21 mouse cellular contexts compared by ENCODE assay signal in the genomic region with DNA sequence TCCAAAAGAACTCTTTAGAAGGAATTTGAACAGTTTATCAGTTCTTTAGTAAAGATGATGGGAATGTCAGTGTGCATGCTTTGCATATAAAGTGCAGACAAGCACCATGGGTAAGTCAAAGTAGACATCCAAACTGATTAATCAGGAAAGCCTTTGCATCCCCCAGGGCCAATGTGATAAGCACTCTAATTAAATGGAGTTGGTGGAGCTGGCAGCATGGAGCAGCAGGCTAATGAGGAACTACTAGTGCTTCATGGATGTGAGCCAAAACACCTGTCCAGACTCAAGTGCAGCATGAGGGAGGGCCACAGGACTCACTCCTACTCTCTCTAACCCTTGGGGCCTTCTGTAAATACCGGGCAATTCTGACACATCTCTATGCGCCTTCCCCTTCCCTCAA. TPM values are rescaled to one million over a fixed set of nuclear protein-coding genes. Genes with fewer than 3 reads are reported as not detected.
DNase-seq lines count a peak whose midpoint lies in the region; ATAC-seq and TF ChIP-seq lines count a peak whose summit lies in the region.
"Had no signal": no experiment of that assay in that cellular context is flagged by ENCODE, and none has a peak within 500 bp of the region (broad histone marks: within the 10 kb centered on the region; RNA-seq: fewer than 3 reads in every experiment).

No protein-coding gene starts in this region.

- WGBS in embryonic facial prominence, embryonic 14.5 days: 59% methylated on average over 2 of the region's 2 CpGs
- WGBS in embryonic facial prominence, embryonic 10.5 days: 67% methylated on average over 2 of the region's 2 CpGs
- WGBS in hindbrain, embryonic 13.5 days: 48% methylated on average over 2 of the region's 2 CpGs
- WGBS in hindbrain, embryonic 11.5 days: 70% methylated on average over 2 of the region's 2 CpGs
- 70% methylated on average over 2 of the region's 2 CpGs for WGBS in midbrain, embryonic 13.5 days
- 85% methylated on average over 2 of the region's 2 CpGs for WGBS in midbrain, embryonic 10.5 days

- H3K36me3 ChIP-seq in embryonic facial prominence, embryonic 14.5 days (ENCODE audit: control insufficient read depth, insufficient read depth, low read length): no peaks in the 10 kb centered on the region
- H3K36me3 ChIP-seq in embryonic facial prominence, embryonic 10.5 days (replicated peaks): no peaks in the 10 kb centered on the region
- no peaks in the 10 kb centered on the region for H3K36me3 ChIP-seq in hindbrain, embryonic 13.5 days
- H3K36me3 ChIP-seq in hindbrain, embryonic 11.5 days (ENCODE audit: control insufficient read depth, insufficient read depth, low read length): no peaks in the 10 kb centered on the region
- no peaks in the 10 kb centered on the region for H3K36me3 ChIP-seq in midbrain, embryonic 13.5 days
- no peaks in the 10 kb centered on the region for H3K36me3 ChIP-seq in midbrain, embryonic 10.5 days
- H3K36me3 ChIP-seq: embryonic facial prominence, embryonic 13.5 days; G1E; heart, embryonic 13.5 days; hindbrain, embryonic 15.5 days had no signal

- peak; percentile 44; the same call in 1 of the 2 replicates for ATAC-seq in embryonic facial prominence, embryonic 14.5 days (ENCODE audit: low read depth)
- 0 out of 2 replicates have a peak, but pooled peaks have one; percentile 57 for ATAC-seq in hindbrain, embryonic 13.5 days (ENCODE audit: low FRiP score)
- no peak for ATAC-seq in hindbrain, embryonic 11.5 days (ENCODE audit: low FRiP score)
- ATAC-seq in midbrain, embryonic 13.5 days: peak; percentile 53
- ATAC-seq: CD4-positive, CD25-positive, alpha-beta regulatory T cell, adult 4 months had no signal

- DNase-seq in embryonic facial prominence, embryonic 14.5 days (ENCODE audit: low spot score): no peak
- DNase-seq in embryonic facial prominence, embryonic 10.5 days (ENCODE audit: low spot score): no peak
- no peak for DNase-seq in hindbrain, embryonic 11.5 days (ENCODE audit: low spot score)
- DNase-seq in midbrain, embryonic 10.5 days (ENCODE audit: low spot score): no peak
- peak; percentile 66 for DNase-seq in brain, embryonic 14.5 days (ENCODE audit: low read depth)
- no peak for DNase-seq in testis, postnatal 10 days (ENCODE audit: low spot score)
- DNase-seq: adrenal gland, adult 8-10 months; B cell, adult 2 months; cerebellum, adult 11-12 months; cerebellum, adult 9-10 months; cerebellum, postnatal 25 days; gastrocnemius, postnatal 36 days; heart, adult 11 months; heart, postnatal 36 days had no signal

- no peak overlapping the region for H3K4me2 ChIP-seq in embryonic facial prominence, embryonic 14.5 days (ENCODE audit: low read depth, low read length)
- no peak overlapping the region for H3K4me2 ChIP-seq in hindbrain, embryonic 13.5 days
- no peak overlapping the region for H3K4me2 ChIP-seq in hindbrain, embryonic 11.5 days (replicated peaks; ENCODE audit: low read depth, low read length)
- H3K4me2 ChIP-seq in midbrain, embryonic 13.5 days (replicated peaks): no peak overlapping the region
- H3K4me2 ChIP-seq: embryonic facial prominence, embryonic 13.5 days; heart, embryonic 13.5 days; hindbrain, embryonic 15.5 days had no signal

- H3K27me3 ChIP-seq in embryonic facial prominence, embryonic 14.5 days (replicated peaks; ENCODE audit: control insufficient read depth, insufficient read depth, low read length): no peaks in the 10 kb centered on the region
- peaks cover 4% of the 10 kb centered on the region; the same call in 1 of the 2 replicates for H3K27me3 ChIP-seq in embryonic facial prominence, embryonic 10.5 days (replicated peaks; ENCODE audit: low read depth, poor library complexity, severe bottlenecking)
- no peaks in the 10 kb centered on the region for H3K27me3 ChIP-seq in hindbrain, embryonic 13.5 days
- no peaks in the 10 kb centered on the region for H3K27me3 ChIP-seq in hindbrain, embryonic 11.5 days (ENCODE audit: control insufficient read depth, insufficient read depth, low read length)
- no peaks in the 10 kb centered on the region for H3K27me3 ChIP-seq in midbrain, embryonic 13.5 days
- no peaks in the 10 kb centered on the region; the same call in 1 of the 2 replicates for H3K27me3 ChIP-seq in midbrain, embryonic 10.5 days (ENCODE audit: low read depth, poor library complexity, severe bottlenecking)
- H3K27me3 ChIP-seq: heart, embryonic 13.5 days; hindbrain, embryonic 15.5 days had no signal

- no peak for TF ChIP-seq POLR2A in brain, embryonic 14.5 days (IDR thresholded peaks at IDR 0.05; ENCODE audit: borderline replicate concordance, extremely low read depth, insufficient read depth, insufficient read length, poor library complexity, severe bottlenecking)

- H3K9me3 ChIP-seq in embryonic facial prominence, embryonic 14.5 days (ENCODE audit: control insufficient read depth, low read length): no peaks in the 10 kb centered on the region
- no peaks in the 10 kb centered on the region for H3K9me3 ChIP-seq in embryonic facial prominence, embryonic 10.5 days
- H3K9me3 ChIP-seq in hindbrain, embryonic 13.5 days: no peaks in the 10 kb centered on the region
- no peaks in the 10 kb centered on the region for H3K9me3 ChIP-seq in hindbrain, embryonic 11.5 days (ENCODE audit: control insufficient read depth, low read length)
- no peaks in the 10 kb centered on the region for H3K9me3 ChIP-seq in midbrain, embryonic 13.5 days
- H3K9me3 ChIP-seq in midbrain, embryonic 10.5 days (replicated peaks): no peaks in the 10 kb centered on the region
- H3K9me3 ChIP-seq: embryonic facial prominence, embryonic 13.5 days; G1E; heart, embryonic 13.5 days; hindbrain, embryonic 15.5 days had no signal

- no peak overlapping the region for H3K27ac ChIP-seq in embryonic facial prominence, embryonic 14.5 days (replicated peaks; ENCODE audit: low read depth, low read length)
- H3K27ac ChIP-seq in embryonic facial prominence, embryonic 10.5 days (replicated peaks): no peak overlapping the region
- no peak overlapping the region for H3K27ac ChIP-seq in hindbrain, embryonic 13.5 days
- H3K27ac ChIP-seq in hindbrain, embryonic 11.5 days (ENCODE audit: low read depth, low read length): no peak overlapping the region
- H3K27ac ChIP-seq in midbrain, embryonic 13.5 days: no peak overlapping the region
- H3K27ac ChIP-seq in midbrain, embryonic 10.5 days (replicated peaks): no peak overlapping the region
- H3K27ac ChIP-seq: embryonic facial prominence, embryonic 13.5 days; heart, embryonic 13.5 days; hindbrain, embryonic 15.5 days had no signal

- no peak overlapping the region for H3K4me3 ChIP-seq in embryonic facial prominence, embryonic 14.5 days (ENCODE audit: low read depth, low read length)
- no peak overlapping the region for H3K4me3 ChIP-seq in embryonic facial prominence, embryonic 10.5 days
- no peak overlapping the region for H3K4me3 ChIP-seq in hindbrain, embryonic 13.5 days
- no peak overlapping the region for H3K4me3 ChIP-seq in hindbrain, embryonic 11.5 days (ENCODE audit: low read depth, low read length)
- no peak overlapping the region for H3K4me3 ChIP-seq in midbrain, embryonic 13.5 days (replicated peaks)
- no peak overlapping the region for H3K4me3 ChIP-seq in midbrain, embryonic 10.5 days
- H3K4me3 ChIP-seq: embryonic facial prominence, embryonic 13.5 days; heart, embryonic 13.5 days; hindbrain, embryonic 15.5 days had no signal

- TF ChIP-seq CTCF in brain, embryonic 14.5 days (IDR thresholded peaks at IDR 0.05; ENCODE audit: borderline replicate concordance, extremely low read depth, insufficient read depth, insufficient read length): no peak

- no peaks in the 10 kb centered on the region for H3K4me1 ChIP-seq in embryonic facial prominence, embryonic 14.5 days (ENCODE audit: control insufficient read depth, insufficient read depth, low read length)
- no peaks in the 10 kb centered on the region for H3K4me1 ChIP-seq in embryonic facial prominence, embryonic 10.5 days
- no peaks in the 10 kb centered on the region for H3K4me1 ChIP-seq in hindbrain, embryonic 13.5 days (replicated peaks)
- H3K4me1 ChIP-seq in hindbrain, embryonic 11.5 days (replicated peaks; ENCODE audit: control insufficient read depth, insufficient read depth, low read length): no peaks in the 10 kb centered on the region
- no peaks in the 10 kb centered on the region for H3K4me1 ChIP-seq in midbrain, embryonic 13.5 days (replicated peaks)
- no peaks in the 10 kb centered on the region for H3K4me1 ChIP-seq in midbrain, embryonic 10.5 days
- H3K4me1 ChIP-seq: embryonic facial prominence, embryonic 13.5 days; heart, embryonic 13.5 days; hindbrain, embryonic 15.5 days had no signal

- no peak overlapping the region for H3K9ac ChIP-seq in embryonic facial prominence, embryonic 14.5 days (ENCODE audit: low read depth, low read length)
- no peak overlapping the region for H3K9ac ChIP-seq in hindbrain, embryonic 13.5 days
- no peak overlapping the region for H3K9ac ChIP-seq in hindbrain, embryonic 11.5 days (ENCODE audit: low read depth, low read length)
- no peak overlapping the region for H3K9ac ChIP-seq in midbrain, embryonic 13.5 days (replicated peaks)
- H3K9ac ChIP-seq: embryonic facial prominence, embryonic 13.5 days; heart, embryonic 13.5 days; hindbrain, embryonic 15.5 days had no signal

RNA-seq across cellular contexts. Expression of gene Srpx, which starts 46.0 kb away (rescaled TPM):
- 84.8 and 85.3 TPM in 2 replicates for polyA plus RNA-seq in embryonic facial prominence, embryonic 14.5 days (2014; fragmentation: Nextera tagmentation; extraction: Ambion mirVana)
- 3.1 and 3.6 TPM in 2 replicates for polyA plus RNA-seq in embryonic facial prominence, embryonic 10.5 days (2016; fragmentation: Nextera tagmentation; extraction: Ambion mirVana)
- 3.6 and 5.1 TPM in 2 replicates for polyA plus RNA-seq in hindbrain, embryonic 13.5 days (2015; fragmentation: Nextera tagmentation; extraction: Ambion mirVana)
- polyA plus RNA-seq in hindbrain, embryonic 11.5 days (2014; fragmentation: Nextera tagmentation; extraction: Ambion mirVana): 3.9 and 6.3 TPM in 2 replicates
- 2.1 and 2.2 TPM in 2 replicates for polyA plus RNA-seq in midbrain, embryonic 13.5 days (2015; fragmentation: Nextera tagmentation; extraction: Ambion mirVana)
- polyA plus RNA-seq in midbrain, embryonic 10.5 days (2016; fragmentation: Nextera tagmentation; extraction: Ambion mirVana): 3.0 and 5.5 TPM in 2 replicates
- polyA plus RNA-seq in brain, embryonic 14.5 days (2012; rRNA removed): 4.3 and 5.0 TPM in 2 replicates
- polyA plus RNA-seq: CD4-positive, CD25-positive, alpha-beta regulatory T cell, adult 4 months; G1E had no signal

Comparison
In these comparisons a context has a peak if more than half of its experiments do, and no peak if none do; other contexts are left out.
1. RNA of gene Srpx, which starts 46.0 kb away (polyA plus RNA-seq): 84.8 to 85.3 TPM in embryonic facial prominence, embryonic 14.5 days; 3.9 to 6.3 TPM in hindbrain, embryonic 11.5 days, 4.3 to 5.0 TPM in brain, embryonic 14.5 days, 3.6 to 5.1 TPM in hindbrain, embryonic 13.5 days, 3.1 to 3.6 TPM in embryonic facial prominence, embryonic 10.5 days, 3.0 to 5.5 TPM in midbrain, embryonic 10.5 days and 2.1 to 2.2 TPM in midbrain, embryonic 13.5 days; every median in the first group is over 10 times any median in the second.